Mouse (Mus musculus): ENCODE measurements around the gene Nepn.
A peak's percentile ranks its signal among the peaks of the same experiment; 100 is the strongest.

Nepn gene

DNA sequence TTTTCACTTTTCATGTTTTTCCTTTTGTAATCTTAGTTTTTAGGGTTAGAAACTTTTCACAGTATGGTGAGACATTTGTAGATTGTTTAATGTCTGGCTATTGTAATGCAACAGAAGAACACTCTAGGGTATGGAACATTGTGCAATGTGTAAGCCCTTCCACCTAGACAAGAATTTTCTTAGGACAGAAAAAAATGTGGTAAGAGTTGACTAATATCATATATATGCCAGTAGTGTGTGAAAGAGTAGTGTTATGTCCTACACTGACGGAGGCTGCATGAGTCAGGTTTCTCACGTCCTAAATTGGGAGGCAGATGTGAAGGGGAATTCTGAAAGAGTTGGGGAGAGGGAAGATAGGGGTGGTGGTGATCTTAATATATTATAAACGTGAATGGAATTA, 10.9 kb downstream of the Nepn start:
- no peak for DNase-seq (ENCODE audit: low spot score in 2 of 2)

DNA sequence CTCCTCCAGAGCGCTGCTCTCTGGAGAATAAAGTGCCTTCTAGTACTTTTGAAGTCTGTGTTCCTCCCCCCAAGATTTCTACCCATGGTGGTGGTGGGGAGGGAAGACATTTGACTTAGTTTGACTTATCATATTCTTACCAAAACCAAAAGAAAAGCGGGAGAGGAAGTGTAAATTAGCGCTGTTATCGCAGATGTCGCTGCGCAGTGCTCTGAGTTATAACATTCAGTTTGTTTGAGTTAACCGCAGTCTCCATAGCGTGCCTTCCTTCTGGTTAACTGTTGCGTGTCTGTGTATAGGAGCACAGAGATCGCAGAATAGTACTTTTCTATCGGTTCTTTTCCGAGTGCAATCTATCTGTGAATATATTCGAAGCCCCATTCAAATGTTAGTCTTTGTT, 16.4 kb downstream of the Nepn start:
- DNase-seq (ENCODE audit: low spot score in 2 of 2) = no peak

DNA sequence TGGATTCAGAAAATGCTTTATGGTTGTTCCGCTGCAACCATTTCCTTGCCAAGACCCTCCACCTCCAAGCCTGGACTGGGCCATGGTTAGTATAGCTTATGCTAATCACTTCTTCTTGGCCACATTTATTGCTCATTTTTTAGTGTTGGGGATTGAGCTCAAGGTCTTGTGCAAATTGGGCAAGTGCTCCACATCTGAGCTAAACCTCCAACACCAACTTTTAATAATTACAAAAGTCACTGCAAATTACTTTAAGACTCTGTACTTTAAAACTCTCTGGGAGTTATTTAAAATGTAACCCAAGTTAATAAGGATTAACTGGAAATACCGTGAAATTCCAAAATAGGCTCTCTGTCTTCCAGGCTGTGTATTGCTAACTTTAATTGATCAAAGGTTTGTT, 18.8 kb downstream of the Nepn start:
- DNase-seq (ENCODE audit: low spot score in 2 of 2) = no peak

DNA sequence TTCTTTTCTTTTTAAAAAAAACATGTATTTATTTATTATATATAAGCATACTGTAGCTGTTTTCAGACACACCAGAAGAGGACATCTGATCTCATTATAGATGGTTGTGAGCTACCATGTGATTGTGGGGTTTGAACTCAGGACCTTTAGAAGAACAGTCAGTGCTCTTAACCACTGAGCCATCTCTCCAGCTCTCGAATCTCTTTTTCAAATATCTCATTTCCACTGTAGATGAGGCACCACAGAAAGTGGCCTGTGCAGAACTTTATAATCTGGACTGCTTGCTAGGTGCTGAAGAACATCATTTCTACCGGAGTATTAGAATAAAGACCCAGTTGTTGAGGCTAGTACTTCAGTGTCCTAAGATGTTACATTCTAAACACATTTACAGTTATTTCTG, 26.2 kb downstream of the Nepn start:
- no peak for DNase-seq (ENCODE audit: low spot score in 2 of 2)

DNA sequence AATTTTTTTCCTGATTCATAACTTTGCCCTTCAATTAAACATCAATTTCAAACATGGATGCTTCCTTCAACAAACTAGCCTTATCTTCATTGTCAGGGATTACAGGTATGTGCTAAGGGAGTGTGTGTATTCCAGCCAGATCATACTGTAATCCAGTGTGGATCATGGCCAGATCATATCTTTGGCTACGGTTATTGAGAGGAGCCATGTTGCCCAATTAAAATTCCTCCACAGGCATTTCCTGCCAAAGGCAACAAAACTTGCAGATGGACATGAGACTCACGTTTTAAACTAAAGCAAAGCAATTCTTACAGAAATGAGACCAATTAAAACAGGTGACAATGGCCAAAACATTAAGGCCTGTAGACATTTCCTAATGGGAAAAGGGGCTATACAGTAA, 27.7 kb downstream of the Nepn start:
- DNase-seq (ENCODE audit: low spot score in 2 of 2) = no peak

DNA sequence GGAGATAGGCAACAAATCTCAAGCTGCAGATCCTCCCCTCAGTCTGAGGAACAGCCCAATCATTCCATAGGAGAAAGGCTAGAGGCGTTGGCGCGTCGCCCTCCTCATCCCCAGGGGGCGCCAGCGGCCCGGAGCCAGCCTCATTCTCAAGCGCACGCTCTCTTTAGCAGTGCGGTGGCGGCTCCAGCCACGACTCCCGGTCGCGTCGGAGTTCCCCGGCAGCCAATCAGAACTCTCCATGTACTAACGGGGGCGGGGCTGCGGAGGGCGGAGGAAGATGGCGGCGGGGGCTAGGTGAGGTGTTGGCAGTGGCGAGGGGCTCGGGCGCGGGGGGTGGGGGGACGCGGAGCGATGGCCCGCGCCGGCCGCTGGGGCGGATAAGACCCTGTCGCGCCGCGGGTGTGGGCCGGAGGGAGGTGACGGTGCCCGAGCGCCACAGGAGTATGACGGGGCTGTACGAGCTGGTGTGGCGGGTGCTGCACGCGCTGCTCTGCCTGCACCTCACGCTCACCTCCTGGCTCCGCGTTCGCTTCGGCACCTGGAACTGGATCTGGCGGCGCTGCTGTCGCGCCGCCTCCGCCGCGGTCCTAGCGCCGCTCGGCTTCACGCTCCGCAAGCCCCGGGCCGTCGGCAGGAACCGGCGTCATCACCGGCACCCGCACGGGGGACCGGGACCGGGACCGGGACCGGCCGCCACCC, 28.7 kb downstream of the Nepn start, which contains the start of gene Nus1:
TSS of gene Nus1 (plus strand) at position 249 of the 699 bp plus-strand sequence.
- peak; percentile 95 to 97 for DNase-seq (ENCODE audit: low spot score in 2 of 2)

DNA sequence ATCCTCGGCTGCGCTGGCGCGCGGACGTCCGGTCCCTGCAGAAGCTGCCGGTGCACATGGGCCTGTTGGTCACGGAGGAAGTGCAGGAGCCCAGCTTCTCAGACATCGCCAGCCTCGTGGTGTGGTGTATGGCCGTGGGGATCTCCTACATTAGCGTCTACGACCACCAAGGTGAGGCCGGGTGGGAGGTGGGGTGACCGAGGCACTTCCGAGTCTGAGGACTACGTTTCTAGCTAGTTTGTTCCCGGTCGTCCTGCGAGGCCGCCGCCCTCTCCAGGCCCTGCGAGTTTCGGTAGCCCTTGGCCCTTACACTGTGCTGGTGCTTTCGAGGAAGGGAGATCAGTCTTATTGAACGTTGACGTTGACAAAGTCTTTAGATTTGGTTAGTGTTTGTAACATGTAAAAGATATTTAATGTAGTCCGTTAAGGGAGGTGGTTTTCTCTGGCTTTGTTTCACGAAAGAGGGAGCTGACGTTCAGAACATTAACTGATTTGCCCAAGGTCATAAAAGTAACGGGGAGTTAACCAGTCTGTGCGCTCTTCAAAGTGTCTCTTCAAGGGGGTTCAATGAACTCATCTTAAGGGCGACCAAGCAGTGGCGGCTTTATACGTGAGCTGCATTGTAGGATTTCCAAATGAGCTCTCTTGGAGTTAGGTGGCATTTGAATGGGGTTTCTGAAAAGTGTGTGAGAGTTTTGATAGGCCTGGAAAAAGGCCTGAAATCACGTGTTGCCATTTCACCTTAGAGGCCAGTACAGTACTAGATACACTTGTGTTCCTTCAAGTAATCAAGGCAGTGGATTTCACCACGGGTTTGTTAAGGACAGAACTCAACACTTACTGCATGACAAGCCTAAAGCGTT, 29.5 kb downstream of the Nepn start:
- DNase-seq (ENCODE audit: low spot score in 2 of 2) = no peak

DNA sequence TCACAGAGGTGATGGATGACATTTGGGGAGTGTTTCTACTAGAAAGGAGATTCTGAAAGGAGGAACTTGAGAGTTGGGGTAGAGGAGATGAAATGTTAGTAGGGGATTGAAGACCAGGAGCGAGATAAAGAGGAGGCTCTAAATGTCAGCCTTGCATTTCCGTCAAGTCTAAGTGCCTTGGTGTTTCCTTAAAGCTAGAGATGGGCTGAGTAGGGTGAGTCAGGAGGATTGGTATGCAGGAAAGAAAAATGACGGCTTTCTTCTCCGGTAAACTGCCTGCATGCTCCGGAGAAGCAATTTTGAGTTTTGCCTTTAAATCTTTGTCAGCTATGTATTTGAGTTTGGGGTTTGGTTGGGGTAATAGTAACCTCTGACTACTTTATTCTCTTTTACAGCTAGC, 30.2 kb downstream of the Nepn start:
- DNase-seq (ENCODE audit: low spot score in 2 of 2) = no peak

DNA sequence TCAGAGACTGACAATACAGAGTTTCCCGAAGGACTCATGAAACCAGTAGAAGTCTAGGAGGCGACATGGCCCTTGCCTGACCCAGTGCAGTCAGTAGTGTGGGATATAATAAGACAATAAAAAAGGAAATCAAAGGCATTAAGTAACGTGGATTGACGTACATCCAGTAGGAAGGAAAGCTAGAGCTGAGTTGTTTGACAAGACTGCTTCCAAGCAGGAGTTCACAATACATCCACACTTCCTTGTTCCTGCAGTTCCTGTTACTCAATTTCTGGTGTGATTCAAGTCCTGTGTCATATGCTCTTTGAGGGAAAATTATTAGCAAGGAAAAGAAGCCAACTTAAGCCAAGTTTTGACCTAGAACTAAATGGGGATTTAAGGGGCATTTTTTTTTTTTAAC, 30.6 kb downstream of the Nepn start:
- no peak for DNase-seq (ENCODE audit: low spot score in 2 of 2)

DNA sequence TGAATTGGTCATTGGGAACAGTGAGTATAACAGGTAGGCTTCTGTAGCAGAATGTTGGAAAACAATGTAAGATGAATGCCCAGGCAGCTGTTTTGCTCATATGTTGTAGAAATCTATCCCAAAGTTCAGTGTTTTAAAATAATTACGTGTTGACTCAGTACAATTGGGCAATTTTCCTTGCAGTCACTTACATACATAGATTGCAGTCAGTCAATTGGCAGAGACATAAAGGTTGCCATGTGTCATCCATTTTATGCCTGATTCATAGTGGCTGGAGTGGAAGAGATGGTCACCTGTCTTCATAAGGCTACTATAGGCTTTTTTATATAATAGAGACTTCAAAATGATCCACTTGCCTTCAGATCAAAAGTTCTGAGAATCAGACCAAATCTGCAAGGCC, 31.8 kb downstream of the Nepn start:
- no peak for DNase-seq (ENCODE audit: low spot score in 2 of 2)

DNA sequence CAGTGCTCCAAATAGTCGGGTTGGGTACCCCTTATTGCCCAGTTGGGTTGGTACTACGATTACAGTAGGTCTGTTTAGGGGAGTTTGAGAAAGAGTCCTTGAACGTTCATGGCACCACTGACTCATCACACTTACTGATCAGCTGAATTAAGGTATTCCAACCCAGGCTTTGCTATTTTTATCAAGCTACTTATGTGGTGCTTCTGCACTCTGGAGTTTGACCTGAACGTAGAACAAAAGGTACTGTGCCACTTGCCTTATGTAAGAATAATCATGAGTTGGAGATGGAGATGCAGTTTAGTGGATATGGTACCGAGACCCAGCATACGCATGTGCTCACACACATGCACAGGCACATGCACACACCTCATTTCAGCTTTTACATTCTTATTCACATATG, 32.9 kb downstream of the Nepn start:
- no peak for DNase-seq (ENCODE audit: low spot score in 2 of 2)

DNA sequence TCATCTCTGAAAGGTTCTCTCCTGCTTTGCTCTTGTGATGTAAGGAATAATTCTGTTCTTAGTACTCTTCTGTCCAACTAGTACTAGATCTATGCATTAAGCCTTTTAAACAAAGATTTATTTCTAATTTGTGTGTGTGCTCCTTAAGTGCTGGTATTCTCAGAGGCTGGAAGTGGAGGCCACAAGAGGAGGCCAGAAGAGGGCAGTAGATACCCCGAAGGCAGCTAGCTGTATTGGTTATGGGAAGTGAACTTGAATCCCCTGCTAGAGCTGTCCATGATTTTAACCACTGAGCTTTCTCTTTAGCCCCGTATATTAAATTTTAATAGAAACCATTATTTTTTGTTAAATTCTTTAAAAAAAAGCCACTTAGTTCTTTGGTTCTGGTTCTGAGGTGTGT, 34.3 kb downstream of the Nepn start:
- no peak for DNase-seq (ENCODE audit: low spot score in 2 of 2)

DNA sequence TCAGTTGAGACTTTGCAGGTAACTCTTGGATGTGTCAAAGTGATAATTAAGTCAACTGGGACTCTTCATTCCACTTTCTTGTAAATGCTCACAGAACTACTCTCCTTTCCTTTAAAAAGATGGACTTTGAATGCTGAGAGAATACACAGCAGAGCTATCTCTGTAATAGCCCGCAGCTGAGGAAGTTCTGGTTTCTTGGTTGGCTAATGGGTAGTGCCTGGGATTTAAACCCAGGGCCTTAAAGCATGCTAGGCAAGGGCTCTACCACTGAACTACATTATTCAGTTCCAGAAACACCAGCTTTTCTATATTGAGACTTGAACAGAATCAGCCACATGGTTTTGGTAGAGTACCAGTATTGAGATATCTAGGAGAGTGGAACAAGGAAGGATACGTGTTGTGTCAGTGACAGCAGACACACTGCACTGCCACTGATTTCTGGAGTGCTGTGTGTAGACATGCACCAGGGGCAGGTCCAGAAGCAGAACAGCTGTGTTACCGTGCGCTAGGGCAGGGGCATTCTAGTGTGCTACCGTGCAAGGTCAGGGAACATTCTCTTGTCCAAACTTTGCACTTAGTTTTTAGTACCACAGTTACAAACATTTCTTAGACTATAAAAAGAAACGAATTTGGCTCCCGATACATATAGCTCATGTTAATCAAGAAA, 37.7 kb downstream of the Nepn start:
- DNase-seq (ENCODE audit: low spot score in 2 of 2) = no peak

DNA sequence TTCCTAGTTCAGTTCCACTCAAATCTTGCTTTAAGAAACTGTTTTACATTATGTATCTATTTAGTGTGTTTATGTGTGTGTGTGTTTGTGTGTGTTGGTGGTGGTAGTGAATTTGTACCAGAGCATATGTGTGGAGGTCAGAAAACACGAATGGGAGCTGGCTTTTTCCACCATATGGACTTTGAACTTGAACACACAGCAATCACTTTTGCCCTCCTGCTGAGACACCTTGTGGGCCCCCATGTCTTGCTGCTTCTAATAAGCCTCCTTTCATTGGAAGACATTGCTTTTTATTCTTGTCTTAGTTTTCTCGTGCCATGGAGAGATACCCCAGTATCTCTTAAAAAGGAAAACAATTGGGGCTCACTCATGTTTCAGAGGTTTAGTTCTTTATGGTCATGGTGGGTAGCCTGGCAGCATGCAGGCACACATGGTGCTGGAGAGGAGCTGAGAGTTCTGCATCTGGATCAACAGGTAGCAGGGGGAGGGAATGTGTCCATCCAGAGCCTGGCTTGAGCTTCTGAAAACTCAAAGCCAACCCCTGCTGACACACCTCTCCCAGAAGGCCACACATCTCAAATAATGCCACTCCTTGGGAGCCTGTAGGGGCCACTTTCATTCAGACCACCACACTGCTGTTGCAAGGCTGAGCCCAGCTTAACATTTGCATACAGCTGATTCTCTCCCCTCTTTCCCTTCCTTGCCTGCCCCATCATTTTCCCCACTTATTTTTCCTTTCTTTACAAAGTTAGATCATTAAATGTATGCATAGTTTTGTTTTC, 39.1 kb downstream of the Nepn start:
- no peak for DNase-seq (ENCODE audit: low spot score in 2 of 2)

DNA sequence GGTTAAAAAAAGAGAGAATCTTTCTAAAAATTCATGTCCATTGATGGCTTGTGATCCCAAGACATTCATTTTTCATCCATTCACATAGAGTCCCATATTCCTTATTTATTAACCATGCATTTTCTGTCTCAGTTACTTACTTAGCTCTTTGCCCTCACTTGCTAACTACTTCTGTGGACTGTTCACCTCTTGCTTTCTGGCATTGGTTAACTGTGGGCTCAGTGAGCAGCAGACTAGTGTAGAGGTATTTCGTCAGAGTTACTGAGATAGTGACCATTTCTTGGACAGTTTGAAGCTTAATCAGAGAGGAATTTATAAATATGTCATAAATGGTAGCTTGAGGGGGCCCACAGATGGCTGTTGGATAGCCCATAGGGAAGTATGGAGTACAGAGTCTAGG, 42.2 kb downstream of the Nepn start:
- DNase-seq (ENCODE audit: low spot score in 2 of 2) = no peak

DNA sequence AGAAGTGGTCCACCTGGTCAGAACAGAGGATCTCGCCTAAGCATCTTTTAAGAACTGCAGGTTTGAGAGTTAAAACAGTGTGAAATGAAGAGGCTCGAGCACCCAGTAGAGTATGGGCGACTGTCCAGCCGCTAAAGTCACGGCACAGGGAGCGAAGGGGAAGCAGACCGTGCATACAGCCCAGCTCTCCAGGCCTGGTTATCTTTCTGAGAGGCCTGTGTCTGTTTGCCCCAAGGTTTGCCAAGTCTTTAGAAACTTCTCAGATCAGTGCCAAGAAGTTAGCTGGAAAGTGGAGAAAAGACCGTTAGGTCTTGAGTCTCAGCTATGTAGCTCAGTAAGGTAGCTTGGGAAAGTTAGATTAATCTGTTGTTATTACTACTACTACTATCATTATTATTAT, 46.1 kb downstream of the Nepn start:
- DNase-seq (ENCODE audit: low spot score in 2 of 2) = no peak
